Mouse (Mus musculus) cerebellum, adult 8-10 months (tissue): ENCODE data around the gene Larp4.

Experiments used
- DNase-seq: peaks from one replicate; pipeline ENCODE4 v3.0.0; 2022

The Larp4 gene

DNA sequence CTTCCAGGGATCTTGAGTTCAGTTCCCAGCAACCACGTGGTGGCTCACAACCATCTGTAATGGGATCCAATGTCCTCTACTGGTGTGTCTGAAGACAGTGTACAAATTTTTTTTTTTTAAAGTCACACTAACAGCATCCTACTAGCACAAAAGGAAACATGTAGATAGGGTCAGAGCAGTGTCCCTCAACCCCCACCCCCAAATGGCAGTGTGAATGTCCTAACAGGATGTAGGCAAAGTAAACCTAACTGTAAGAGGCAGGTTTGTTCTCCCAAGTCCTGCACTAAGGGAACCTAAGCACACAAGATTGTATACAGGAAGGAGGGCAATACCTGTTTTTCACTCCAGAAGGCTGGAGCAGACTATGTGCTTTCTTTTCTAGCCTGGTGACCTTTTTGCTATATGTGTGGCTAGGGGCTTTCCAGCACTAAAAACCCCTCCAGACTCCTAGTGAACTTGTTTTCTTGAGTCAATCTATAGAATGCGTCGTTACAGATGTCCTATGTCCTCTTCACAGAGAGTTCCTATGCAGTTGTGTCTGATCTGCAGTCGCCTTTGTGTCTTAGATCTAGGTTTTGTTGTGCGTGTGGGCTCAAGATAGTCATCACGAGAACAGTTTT lies 48.5 kb downstream of the Larp4 start:
- DNase-seq: no peak

DNA sequence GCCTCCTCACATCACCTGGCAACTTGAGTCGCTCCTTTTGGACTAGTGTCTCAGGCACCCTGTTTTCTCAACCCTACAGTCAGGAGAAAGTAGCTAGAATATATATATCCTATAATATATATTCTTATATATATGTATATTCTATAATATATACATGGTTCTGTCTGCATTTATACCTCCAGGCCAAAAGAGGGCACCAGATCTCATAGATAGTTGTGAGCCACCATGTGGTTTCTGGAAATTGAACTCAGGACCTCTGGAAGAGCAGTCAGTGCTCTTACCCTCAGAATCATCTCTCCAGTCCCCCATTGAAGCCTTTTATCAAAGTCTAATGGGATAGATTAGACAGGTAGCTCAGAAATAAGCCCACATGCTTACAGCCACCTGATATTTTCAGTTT lies 51.3 kb downstream of the Larp4 start:
- DNase-seq: no peak

- peak; percentile 49 for DNase-seq
Measured at GRCm38 (mm10) chr15:100022923-100023322, 53.1 kb downstream of the Larp4 start.

DNA sequence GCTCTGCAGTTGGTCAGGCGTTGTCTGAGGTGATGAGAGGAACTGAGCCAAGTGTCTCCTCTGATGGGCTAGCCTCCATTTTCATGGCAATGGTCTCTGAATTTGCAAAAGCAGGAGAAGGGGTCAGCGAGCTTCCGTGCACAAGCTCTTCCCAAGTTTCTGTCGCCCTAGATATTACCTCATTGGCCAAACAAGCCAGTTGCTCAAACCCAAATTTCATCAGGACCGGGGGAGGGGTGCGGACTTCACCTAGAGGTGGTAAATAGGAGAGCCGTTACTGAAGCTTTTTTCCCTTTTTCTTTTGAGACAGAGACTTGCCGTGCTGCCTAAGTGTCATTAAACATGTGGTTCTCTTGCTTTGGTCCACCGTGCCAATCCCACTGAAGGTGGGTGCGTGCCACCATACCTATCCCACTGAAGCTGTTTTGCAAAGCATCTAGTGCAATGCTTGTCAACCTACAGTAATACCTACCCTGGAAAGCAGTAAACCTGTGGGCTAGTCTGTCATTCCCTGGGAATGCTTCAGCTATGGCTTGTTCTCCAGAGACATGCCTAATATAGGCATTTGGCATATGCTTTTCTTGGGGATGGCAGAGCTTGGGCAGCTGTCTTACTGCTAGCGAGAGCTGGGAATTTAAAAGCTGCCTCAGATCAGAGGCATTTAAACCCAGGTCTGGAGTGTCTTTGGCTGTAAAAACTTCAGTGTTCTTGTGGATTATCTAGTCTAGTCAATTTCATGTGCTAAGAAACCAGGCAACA lies 55.4 kb downstream of the Larp4 start:
- no peak for DNase-seq

GRCm38 (mm10) chr15:100028133-100028532 lies 58.3 kb downstream of the Larp4 start:
- no peak for DNase-seq

- DNase-seq: no peak
Measured at GRCm38 (mm10) chr15:100029497-100029896, 59.6 kb downstream of the Larp4 start.

GRCm38 (mm10) chr15:100029900-100030299 lies 60.0 kb downstream of the Larp4 start:
- no peak for DNase-seq

DNA sequence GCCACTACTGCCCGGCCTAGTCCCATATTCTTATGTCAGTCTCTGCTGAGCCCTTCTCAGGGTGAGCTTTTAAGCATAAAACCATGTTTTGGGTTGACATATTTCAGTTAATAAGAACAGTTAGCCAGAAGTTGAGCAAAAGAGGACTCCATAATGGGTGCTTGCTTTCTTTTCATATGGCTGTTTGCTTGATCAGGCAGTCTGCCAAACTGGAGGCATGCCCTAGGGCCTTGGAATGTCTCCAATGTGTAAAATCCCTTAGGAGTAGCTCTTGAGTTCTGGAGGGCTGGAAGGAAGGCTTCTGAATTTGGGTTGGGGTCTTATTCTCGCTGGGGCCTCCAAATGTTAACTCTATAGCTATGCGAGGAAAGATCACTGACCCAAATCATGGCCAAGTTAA lies 62.7 kb downstream of the Larp4 start:
- no peak for DNase-seq

- peak; percentile 99 for DNase-seq
Measured at GRCm38 (mm10) chr15:100038470-100038971, 68.7 kb downstream of the Larp4 start, which contains the start of gene Dip2b. TSS of gene Dip2b (plus strand) at chr15:100038664.

- DNase-seq: no peak
Measured at GRCm38 (mm10) chr15:100039001-100039701, 69.3 kb downstream of the Larp4 start.

DNA sequence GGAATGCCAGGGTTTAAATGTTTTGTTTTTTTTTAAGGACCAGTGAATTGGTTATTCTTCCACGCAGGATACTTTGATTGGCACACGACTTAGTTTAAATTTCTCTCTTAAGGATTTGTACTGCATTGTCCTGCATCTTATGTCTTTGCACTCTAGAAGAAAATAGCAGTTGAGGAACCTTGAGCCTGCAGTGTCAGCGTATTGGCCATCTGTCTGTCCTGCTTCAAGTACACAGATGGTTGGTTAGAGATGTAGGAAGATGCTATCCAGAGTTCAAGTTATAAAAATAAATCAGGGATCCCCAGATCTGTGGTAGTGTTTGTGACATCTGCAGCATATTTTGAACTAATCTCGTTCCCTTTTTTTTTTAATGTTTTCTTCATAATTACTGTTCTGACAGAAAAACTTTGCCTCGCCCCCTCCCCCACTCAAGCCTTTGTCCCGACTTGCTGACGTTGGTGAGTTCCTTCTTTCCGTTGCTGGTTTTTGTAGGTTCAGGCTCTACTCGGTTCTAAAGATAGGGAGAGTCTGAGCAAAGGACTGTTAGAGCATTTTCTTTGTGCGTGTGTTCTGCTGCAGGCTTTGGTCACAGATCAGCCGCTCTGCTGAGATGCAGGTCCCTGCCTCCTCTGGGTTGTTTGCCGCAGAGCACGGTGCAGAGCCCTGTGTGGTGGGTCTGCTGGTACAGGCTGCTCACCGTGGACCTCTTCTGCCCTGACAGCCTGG lies 70.8 kb downstream of the Larp4 start:
- DNase-seq: no peak

GRCm38 (mm10) chr15:100041267-100042047 lies 71.6 kb downstream of the Larp4 start:
- DNase-seq: no peak

GRCm38 (mm10) chr15:100042048-100042400 lies 72.2 kb downstream of the Larp4 start:
- no peak for DNase-seq

- DNase-seq: no peak
Measured at GRCm38 (mm10) chr15:100045576-100045975, 75.7 kb downstream of the Larp4 start.

GRCm38 (mm10) chr15:100049496-100050087 lies 79.7 kb downstream of the Larp4 start:
- no peak for DNase-seq

- no peak for DNase-seq
Measured at GRCm38 (mm10) chr15:100050940-100051339, 81.1 kb downstream of the Larp4 start.

GRCm38 (mm10) chr15:100052726-100053125 lies 82.9 kb downstream of the Larp4 start:
- DNase-seq: no peak

DNA sequence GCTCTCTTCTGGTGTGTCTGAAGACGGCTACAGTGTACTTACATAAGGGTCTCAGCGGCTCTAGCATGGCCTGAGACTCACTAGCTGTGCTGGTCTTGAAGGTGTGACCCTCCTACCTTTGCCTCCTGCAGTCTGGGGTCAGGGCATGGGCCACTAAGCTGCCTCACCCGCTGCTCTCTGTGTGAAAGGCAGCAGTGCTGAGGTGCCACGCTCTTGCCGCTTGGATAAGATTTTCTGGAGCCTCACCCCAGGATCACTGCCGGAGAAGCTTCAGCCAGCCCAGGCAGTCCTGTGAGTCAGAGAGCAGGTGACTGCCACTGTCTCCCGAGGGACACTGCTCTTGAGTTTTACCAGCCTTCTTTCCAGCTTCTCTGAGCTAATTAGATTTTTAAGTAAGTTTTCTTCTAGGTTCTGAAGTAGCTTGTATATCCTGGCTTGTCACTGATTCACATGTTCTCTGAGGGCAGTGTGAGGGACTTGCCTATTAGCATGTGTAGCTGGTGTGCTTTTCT lies 86.6 kb downstream of the Larp4 start:
- no peak for DNase-seq

GRCm38 (mm10) chr15:100057698-100058097 lies 87.8 kb downstream of the Larp4 start:
- no peak for DNase-seq

DNA sequence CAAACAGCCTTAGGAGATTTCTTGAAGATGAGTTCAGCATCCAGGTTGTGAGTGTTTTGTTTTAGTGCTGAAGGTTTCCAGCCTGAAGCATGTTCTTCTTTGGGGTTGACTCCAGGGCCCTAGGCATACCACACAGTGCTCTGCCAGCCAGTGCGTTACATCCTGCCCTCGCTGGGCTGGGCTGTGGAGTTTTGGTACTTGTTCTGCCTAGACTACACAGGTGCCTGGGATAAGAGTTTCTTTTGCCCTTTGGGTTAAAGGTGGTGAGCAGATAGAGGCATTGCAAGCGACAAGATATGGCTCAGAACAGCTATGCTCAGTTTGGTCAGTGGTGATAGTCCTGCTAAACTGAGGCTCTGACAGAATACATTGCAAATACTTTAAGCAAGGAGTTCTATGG lies 88.3 kb downstream of the Larp4 start:
- no peak for DNase-seq

- no peak for DNase-seq
Measured at GRCm38 (mm10) chr15:100058912-100059311, 89.0 kb downstream of the Larp4 start.
